Mouse (Mus musculus) midbrain, embryonic 12.5 days (tissue): ENCODE data around the gene Ceacam19. TPM values are rescaled to one million over a fixed set of nuclear protein-coding genes. Genes with fewer than 3 reads are reported as not detected.

ENCODE experiments used
- ATAC-seq: fragments of 200-750 bp; cut with Nextera tagmentation; 2 replicates; pipeline ENCODE4 v1.8.0; 2017; ENCODE audit warnings: low read depth, moderate TSS enrichment, moderate library complexity; ENCODE audit not compliant: low FRiP score
- H3K27ac ChIP-seq: fragments of 300-500 bp; sonication (generic); replicated peaks from 2 replicates; pipeline ENCODE4 v1.5.1; 2016; ENCODE audit warnings: mild to moderate bottlenecking
- H3K27me3 ChIP-seq: fragments of 300-500 bp; sonication (generic); 2 replicates; pipeline ENCODE4 v1.6.1; 2016; ENCODE audit warnings: mild to moderate bottlenecking
- H3K36me3 ChIP-seq: fragments of 300-500 bp; sonication (generic); 2 replicates; pipeline ENCODE4 v1.6.1; 2016
- H3K4me1 ChIP-seq: fragments of 300-500 bp; sonication (generic); 2 replicates; pipeline ENCODE4 v1.6.1; 2016
- H3K4me2 ChIP-seq: fragments of 300-500 bp; sonication (generic); replicated peaks from 2 replicates; pipeline ENCODE4 v1.6.1; 2016; ENCODE audit warnings: mild to moderate bottlenecking, moderate library complexity
- H3K4me3 ChIP-seq: fragments of 300-500 bp; sonication (generic); 2 replicates; pipeline ENCODE4 v1.5.1; 2016; ENCODE audit warnings: mild to moderate bottlenecking
- H3K9ac ChIP-seq: fragments of 300-500 bp; sonication (generic); replicated peaks from 2 replicates; pipeline ENCODE4 v1.6.1; 2016; ENCODE audit warnings: mild to moderate bottlenecking, moderate library complexity
- H3K9me3 ChIP-seq: fragments of 300-500 bp; sonication (generic); 2 replicates; pipeline ENCODE4 v1.6.1; 2016; ENCODE audit warnings: mild to moderate bottlenecking
- WGBS: fragments of 180-500 bp; shearing (Covaris S2); methylation state at CpG from one replicate; pipeline ENCODE4 v1.1.7; 2016; 5-methylcytosine and 5-hydroxymethylcytosine counted together
- polyA plus RNA-seq: library from polyadenylated mRNA; unstranded; fragments of >200 nt; fragmentation: Nextera tagmentation; extraction: Ambion mirVana; gene quantifications from 2 replicates; pipeline ENCODE4 v1.2.1, GENCODE M21; 2016

Ceacam19 gene
- polyA plus RNA-seq, 1 experiment from 2014 or later: not detected

- no peaks in the 10 kb centered on the region for H3K36me3 ChIP-seq
- no peak overlapping the region for H3K4me3 ChIP-seq
Measured at GRCm38 (mm10) chr7:19853526-19853925, 34.2 kb downstream of the Ceacam19 start.

GRCm38 (mm10) chr7:19851858-19852570, 35.8 kb downstream of the Ceacam19 start, which contains the start of gene Gm19345:
Gm19345 (plus strand) TSS chr7:19852003.
- peak; percentile 88 for ATAC-seq
- Histone ChIP-seq H3K36me3 (no peaks in the 10 kb centered on the region), H3K27ac (no peak within 1 kb of the TSS), H3K9me3 (no peaks in the 10 kb centered on the region), H3K4me1 (no peaks in the 10 kb centered on the region), H3K4me2 (peak within 1 kb of the TSS; percentile 53), H3K4me3 (peak within 1 kb of the TSS; percentile 34), H3K9ac (peak within 1 kb of the TSS; percentile 43), H3K27me3 (peaks cover 39% of the 10 kb centered on the region)
- 4% methylated on average over 32 of the region's 33 CpGs for WGBS

More at GRCm38 (mm10) chr7:19853526-19853925, 34.2 kb downstream of the Ceacam19 start:
- Histone ChIP-seq H3K9me3 (no peaks in the 10 kb centered on the region), H3K4me2 (no peak overlapping the region), H3K9ac (no peak overlapping the region), H3K27ac (no peak overlapping the region), H3K4me1 (no peaks in the 10 kb centered on the region), H3K27me3 (peaks cover 26% of the 10 kb centered on the region)
- ATAC-seq: no peak
- WGBS: 93% methylated on average over 20 of the region's 20 CpGs

- no peaks in the 10 kb centered on the region for H3K4me1 ChIP-seq
- WGBS: 66% methylated on average over 15 of the region's 15 CpGs
- H3K9ac ChIP-seq: no peak overlapping the region
- no peak overlapping the region for H3K4me3 ChIP-seq
- no peak overlapping the region for H3K27ac ChIP-seq
- H3K4me2 ChIP-seq: no peak overlapping the region
- peaks cover 52% of the 10 kb centered on the region for H3K27me3 ChIP-seq
- H3K36me3 ChIP-seq: no peaks in the 10 kb centered on the region
- ATAC-seq: no peak
- H3K9me3 ChIP-seq: no peaks in the 10 kb centered on the region
Measured at GRCm38 (mm10) chr7:19844521-19845171, 43.1 kb downstream of the Ceacam19 start.

GRCm38 (mm10) chr7:19843561-19843960, 44.2 kb downstream of the Ceacam19 start:
- H3K4me2 ChIP-seq: no peak overlapping the region
- H3K36me3 ChIP-seq: no peaks in the 10 kb centered on the region
- 6% methylated on average over 11 of the region's 11 CpGs for WGBS
- H3K27me3 ChIP-seq: peaks cover 49% of the 10 kb centered on the region
- H3K4me3 ChIP-seq: no peak overlapping the region
- H3K9ac ChIP-seq: no peak overlapping the region
- H3K9me3 ChIP-seq: no peaks in the 10 kb centered on the region
- no peak overlapping the region for H3K27ac ChIP-seq
- ATAC-seq: peak; percentile 79
- H3K4me1 ChIP-seq: no peaks in the 10 kb centered on the region

- Histone ChIP-seq H3K9ac (no peak overlapping the region), H3K27me3 (peaks cover 45% of the 10 kb centered on the region), H3K4me1 (no peaks in the 10 kb centered on the region), H3K4me2 (no peak overlapping the region), H3K9me3 (no peaks in the 10 kb centered on the region), H3K27ac (no peak overlapping the region), H3K36me3 (no peaks in the 10 kb centered on the region), H3K4me3 (no peak overlapping the region)
- 29% methylated on average over 19 of the region's 19 CpGs for WGBS
- ATAC-seq: no peak
Measured at GRCm38 (mm10) chr7:19842885-19843504, 44.8 kb downstream of the Ceacam19 start.

GRCm38 (mm10) chr7:19841686-19842413, 45.9 kb downstream of the Ceacam19 start:
- H3K4me3 ChIP-seq: no peak overlapping the region
- 86% methylated on average over 21 of the region's 21 CpGs for WGBS
- H3K9ac ChIP-seq: no peak overlapping the region
- no peaks in the 10 kb centered on the region for H3K36me3 ChIP-seq
- ATAC-seq: no peak
- no peaks in the 10 kb centered on the region for H3K4me1 ChIP-seq
- no peak overlapping the region for H3K4me2 ChIP-seq
- no peak overlapping the region for H3K27ac ChIP-seq
- H3K9me3 ChIP-seq: no peaks in the 10 kb centered on the region
- peaks cover 34% of the 10 kb centered on the region for H3K27me3 ChIP-seq

GRCm38 (mm10) chr7:19840936-19841335, 46.8 kb downstream of the Ceacam19 start:
- 73% methylated on average over 3 of the region's 3 CpGs for whole genome bisulfite sequencing
- Histone ChIP-seq H3K4me2 (no peak overlapping the region), H3K9me3 (no peaks in the 10 kb centered on the region), H3K27me3 (peaks cover 29% of the 10 kb centered on the region), H3K9ac (no peak overlapping the region), H3K27ac (no peak overlapping the region), H3K36me3 (no peaks in the 10 kb centered on the region), H3K4me1 (no peaks in the 10 kb centered on the region), H3K4me3 (no peak overlapping the region)
- no peak for ATAC-seq

- Histone ChIP-seq H3K36me3 (no peaks in the 10 kb centered on the region), H3K27me3 (peaks cover 24% of the 10 kb centered on the region), H3K4me2 (no peak overlapping the region), H3K9ac (no peak overlapping the region), H3K4me3 (no peak overlapping the region), H3K9me3 (no peaks in the 10 kb centered on the region), H3K4me1 (no peaks in the 10 kb centered on the region), H3K27ac (no peak overlapping the region)
- WGBS: 72% methylated on average over 4 of the region's 4 CpGs
- ATAC-seq: no peak
Measured at GRCm38 (mm10) chr7:19840371-19840770, 47.4 kb downstream of the Ceacam19 start.

GRCm38 (mm10) chr7:19836843-19837242, 50.9 kb downstream of the Ceacam19 start:
- no peak for ATAC-seq
- WGBS: 66% methylated on average over 3 of the region's 3 CpGs

GRCm38 (mm10) chr7:19834055-19834454, 53.7 kb downstream of the Ceacam19 start:
- ATAC-seq: no peak
- no peaks in the 10 kb centered on the region for H3K36me3 ChIP-seq
- 66% methylated on average over 3 of the region's 3 CpGs for WGBS
- peaks cover 9% of the 10 kb centered on the region; the same call in 1 of the 2 replicates for H3K27me3 ChIP-seq
- H3K4me3 ChIP-seq: no peak overlapping the region
- 0 out of 2 replicates have a peak, but pooled peaks cover 3% of the 10 kb centered on the region for H3K4me1 ChIP-seq
- H3K9ac ChIP-seq: no peak overlapping the region
- no peak overlapping the region for H3K27ac ChIP-seq
- H3K9me3 ChIP-seq: no peaks in the 10 kb centered on the region
- no peak overlapping the region for H3K4me2 ChIP-seq

More at GRCm38 (mm10) chr7:19836843-19837242, 50.9 kb downstream of the Ceacam19 start:
- no peak overlapping the region for H3K27ac ChIP-seq
- H3K9me3 ChIP-seq: no peaks in the 10 kb centered on the region
- no peaks in the 10 kb centered on the region for H3K36me3 ChIP-seq
- no peaks in the 10 kb centered on the region for H3K27me3 ChIP-seq
- H3K4me3 ChIP-seq: no peak overlapping the region
- no peak overlapping the region for H3K9ac ChIP-seq
- H3K4me2 ChIP-seq: no peak overlapping the region
- H3K4me1 ChIP-seq: no peaks in the 10 kb centered on the region

- no peak; the same call in 1 of the 2 replicates for ATAC-seq
- H3K27me3 ChIP-seq: peaks cover 9% of the 10 kb centered on the region; the same call in 1 of the 2 replicates
- no peaks in the 10 kb centered on the region for H3K36me3 ChIP-seq
Measured at GRCm38 (mm10) chr7:19831837-19832236, 55.9 kb downstream of the Ceacam19 start.

More at GRCm38 (mm10) chr7:19831837-19832236, 55.9 kb downstream of the Ceacam19 start:
- H3K9me3 ChIP-seq: no peaks in the 10 kb centered on the region
- H3K27ac ChIP-seq: no peak overlapping the region
- no peak overlapping the region for H3K9ac ChIP-seq
- 0 out of 2 replicates have a peak, but pooled peaks cover 3% of the 10 kb centered on the region for H3K4me1 ChIP-seq
- H3K4me2 ChIP-seq: no peak overlapping the region
- no peak overlapping the region for H3K4me3 ChIP-seq
- WGBS: 55% methylated on average over 9 of the region's 9 CpGs
